Mouse (Mus musculus): Measurements from ENCODE around the gene Gm960.

Gm960 gene

GRCm38 (mm10) chr19:4711601-4712155 lies 13.2 kb upstream of the Gm960 start:
- DNase-seq: no peak

- no peak for DNase-seq
Observed at GRCm38 (mm10) chr19:4711098-4711600, 12.7 kb upstream of the Gm960 start, which contains the start of gene Sptbn2. TSS of gene Sptbn2 (plus strand) at chr19:4711167.

- DNase-seq: no peak
Observed at GRCm38 (mm10) chr19:4708765-4709164, 10.3 kb upstream of the Gm960 start.

- no peak for DNase-seq
Observed at GRCm38 (mm10) chr19:4701221-4701620, 2.8 kb upstream of the Gm960 start.

GRCm38 (mm10) chr19:4700656-4701055 lies 2.2 kb upstream of the Gm960 start:
- DNase-seq: no peak

- no peak for DNase-seq
Observed at GRCm38 (mm10) chr19:4699821-4700220, 1.4 kb upstream of the Gm960 start.

- DNase-seq: no peak
Observed at GRCm38 (mm10) chr19:4698856-4699255, 388 bp upstream of the Gm960 start.

GRCm38 (mm10) chr19:4697721-4698120 lies 747 bp downstream of the Gm960 start:
- DNase-seq: no peak

- no peak for DNase-seq
Observed at GRCm38 (mm10) chr19:4697121-4697520, 1.3 kb downstream of the Gm960 start.

GRCm38 (mm10) chr19:4694346-4694745 lies 4.1 kb downstream of the Gm960 start:
- DNase-seq: no peak

GRCm38 (mm10) chr19:4672401-4672800 lies 26.1 kb downstream of the Gm960 start:
- DNase-seq: no peak

GRCm38 (mm10) chr19:4670776-4671175 lies 27.7 kb downstream of the Gm960 start:
- DNase-seq: peak; percentile 17

GRCm38 (mm10) chr19:4666815-4667214 lies 31.7 kb downstream of the Gm960 start:
- peak; percentile 21 for DNase-seq

GRCm38 (mm10) chr19:4658156-4658555 lies 40.3 kb downstream of the Gm960 start:
- no peak for DNase-seq

GRCm38 (mm10) chr19:4646917-4647492 lies 51.5 kb downstream of the Gm960 start:
- DNase-seq: no peak

GRCm38 (mm10) chr19:4644271-4644670 lies 54.2 kb downstream of the Gm960 start:
- peak; percentile 46 for DNase-seq

GRCm38 (mm10) chr19:4635986-4636385 lies 62.5 kb downstream of the Gm960 start:
- no peak for DNase-seq

- peak; percentile 64 for DNase-seq
Observed at GRCm38 (mm10) chr19:4628819-4629218, 69.6 kb downstream of the Gm960 start.

GRCm38 (mm10) chr19:4625829-4626535 lies 72.5 kb downstream of the Gm960 start:
- DNase-seq: no peak

- peak; percentile 89 for DNase-seq
Observed at GRCm38 (mm10) chr19:4625179-4625828, 73.2 kb downstream of the Gm960 start, which contains the start of gene Rce1. TSS of gene Rce1 (minus strand) at chr19:4625641.

GRCm38 (mm10) chr19:4624406-4625178 lies 73.9 kb downstream of the Gm960 start:
- no peak for DNase-seq

GRCm38 (mm10) chr19:4624006-4624405 lies 74.5 kb downstream of the Gm960 start:
- DNase-seq: no peak

- DNase-seq: no peak
Observed at GRCm38 (mm10) chr19:4623419-4623818, 75.0 kb downstream of the Gm960 start.

Data from kidney, adult 9 months (tissue).